Mouse (Mus musculus) lung, adult 2 months (tissue): Measurements from ENCODE around the gene Ebpl. TPM values are rescaled to one million over a fixed set of nuclear protein-coding genes. Genes with fewer than 3 reads are reported as not detected.

Experiments
- DNase-seq: peaks from one replicate; pipeline ENCODE4 v3.0.0; 2022
- H3K4me1 ChIP-seq: fragments of 200-500 bp; 2 replicates; pipeline ENCODE4 v1.6.1; 2011; ENCODE audit warnings: low read length; ENCODE audit not compliant: control insufficient read depth, insufficient read depth
- H3K4me3 ChIP-seq: fragments of 200-500 bp; replicated peaks from 2 replicates; pipeline ENCODE3; 2011; ENCODE audit warnings: low read depth, mild to moderate bottlenecking, control low read depth, low read length; ENCODE audit errors: extremely low read depth
- CTCF ChIP-seq: fragments of 200-500 bp; IDR thresholded peaks from 2 replicates; pipeline ENCODE4 v1.5.1; 2011; ENCODE audit warnings: mild to moderate bottlenecking, low read length, control low read depth; ENCODE audit not compliant: insufficient read depth
- POLR2A ChIP-seq: fragments of 200-500 bp; IDR thresholded peaks from 2 replicates; pipeline ENCODE4 v1.6.1; 2011; ENCODE audit warnings: low read depth, mild to moderate bottlenecking, control low read depth, low read length, borderline replicate concordance; ENCODE audit errors: extremely low read depth
- WGBS: fragments of 180-500 bp; shearing (Covaris S2); methylation state at CpG from one replicate; pipeline ENCODE4 v1.1.7; 2018; 5-methylcytosine and 5-hydroxymethylcytosine counted together
- polyA plus RNA-seq: library from polyadenylated mRNA; depleted of rRNA; stranded (reverse); fragments of >200 nt; gene quantifications from 2 replicates; pipeline ENCODE4 v1.2.3, GENCODE M21; 2012; rRNA removed

The Ebpl gene
- 1.3 and 1.7 TPM in 2 replicates for polyA plus RNA-seq

DNA sequence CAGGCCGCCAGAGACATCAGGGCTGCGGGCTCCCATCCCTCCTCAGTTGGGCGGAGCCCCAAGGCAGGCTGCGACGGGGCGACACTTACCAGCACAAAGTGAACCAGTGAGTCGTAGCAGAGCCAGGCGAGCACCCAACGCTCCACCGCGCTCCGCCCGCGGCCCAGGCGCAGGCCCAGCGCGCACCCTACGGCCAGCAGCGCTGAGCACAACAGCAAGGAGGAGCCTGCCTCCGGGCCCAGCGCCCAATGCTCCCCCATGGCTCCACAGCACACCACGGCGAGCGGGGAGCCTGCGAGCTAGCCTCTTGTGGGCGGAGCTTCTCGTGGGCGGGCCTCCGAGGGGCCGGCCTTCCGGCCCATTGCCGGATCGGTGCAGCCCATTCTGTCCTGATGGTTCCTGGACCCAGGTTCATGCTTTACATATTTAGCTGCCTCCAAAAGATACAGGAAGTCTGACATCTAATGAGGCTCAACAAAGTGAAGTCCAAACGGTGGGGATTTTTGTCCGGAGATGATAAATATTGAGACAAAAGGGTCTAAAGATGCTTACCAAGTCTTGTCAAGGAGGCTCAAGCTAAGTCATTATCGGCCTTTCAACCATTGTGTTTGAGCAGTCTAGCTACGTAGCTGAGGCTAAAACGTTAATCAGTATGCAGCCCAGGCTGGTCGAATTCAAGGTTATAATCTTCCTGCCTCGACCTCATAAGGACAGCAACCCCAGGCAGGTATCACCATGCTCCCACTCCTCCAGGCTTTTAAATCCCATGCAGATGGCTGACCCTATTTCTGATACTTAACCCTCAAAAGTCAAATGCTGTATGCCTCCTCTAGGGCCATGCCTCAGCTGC, at the start of gene Ebpl:
Gene Ebpl (minus strand): TSS at position 309 of the 850 bp plus-strand sequence.
- TF ChIP-seq POLR2A, result peak; percentile 38; the same call in 1 of the 2 replicates
- no peak for TF ChIP-seq CTCF
- under 1% methylated on average over 40 of the region's 40 CpGs for WGBS
- H3K4me1 ChIP-seq, result peaks cover 5% of the 10 kb centered on the region; the same call in 1 of the 2 replicates
- peak; percentile 92 for DNase-seq
- peak within 1 kb of the TSS; percentile 86 for H3K4me3 ChIP-seq

DNA sequence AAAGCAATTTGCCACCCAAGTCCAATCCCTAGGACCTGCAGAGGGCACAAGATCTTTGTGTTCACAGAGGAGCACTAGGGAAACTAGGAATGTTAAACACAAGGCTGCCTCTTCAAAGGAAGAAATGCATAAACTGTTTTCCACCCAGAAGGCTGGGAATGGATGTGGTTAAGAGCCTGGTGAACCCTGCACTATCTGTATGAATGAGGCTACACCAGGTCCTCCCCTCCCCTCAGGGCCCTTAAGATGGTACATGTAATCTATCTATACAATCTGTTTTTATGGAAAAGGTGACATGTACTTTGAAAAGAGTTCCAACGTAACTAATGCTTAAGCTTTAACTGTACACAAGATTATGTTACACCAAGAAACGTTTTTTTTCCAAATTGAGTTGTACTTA, 49.8 kb upstream of the Ebpl start:
- no peak for TF ChIP-seq CTCF
- TF ChIP-seq POLR2A, result no peak
- Histone ChIP-seq H3K4me3 (no peak overlapping the region), H3K4me1 (peaks cover 10% of the 10 kb centered on the region)
- DNase-seq, result no peak
- WGBS, result 40% methylated on average over 2 of the region's 2 CpGs

DNA sequence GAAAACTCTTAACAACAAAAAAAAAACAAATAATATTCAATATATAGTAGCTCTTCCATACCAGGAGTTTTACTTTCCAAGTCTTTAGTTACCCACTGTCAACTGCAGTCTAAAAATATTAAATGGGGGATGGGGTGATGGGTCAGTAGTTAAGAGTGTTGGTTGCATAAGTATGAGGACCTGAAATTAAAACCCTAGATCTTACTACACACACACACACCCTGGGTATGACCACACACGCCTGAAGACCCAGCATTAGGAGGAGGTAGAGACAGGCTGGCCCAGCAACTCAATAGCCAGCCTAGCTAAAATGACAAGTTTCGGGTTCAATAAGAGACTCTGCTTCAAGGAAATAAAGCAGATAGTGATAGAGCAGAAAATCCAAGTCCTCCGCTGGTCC, 46.8 kb upstream of the Ebpl start:
- TF ChIP-seq POLR2A, result no peak
- TF ChIP-seq CTCF, result no peak
- no peak overlapping the region for H3K4me3 ChIP-seq
- H3K4me1 ChIP-seq, result peaks cover 8% of the 10 kb centered on the region
- WGBS, result 99% methylated on average over 3 of the region's 3 CpGs
- no peak for DNase-seq

DNA sequence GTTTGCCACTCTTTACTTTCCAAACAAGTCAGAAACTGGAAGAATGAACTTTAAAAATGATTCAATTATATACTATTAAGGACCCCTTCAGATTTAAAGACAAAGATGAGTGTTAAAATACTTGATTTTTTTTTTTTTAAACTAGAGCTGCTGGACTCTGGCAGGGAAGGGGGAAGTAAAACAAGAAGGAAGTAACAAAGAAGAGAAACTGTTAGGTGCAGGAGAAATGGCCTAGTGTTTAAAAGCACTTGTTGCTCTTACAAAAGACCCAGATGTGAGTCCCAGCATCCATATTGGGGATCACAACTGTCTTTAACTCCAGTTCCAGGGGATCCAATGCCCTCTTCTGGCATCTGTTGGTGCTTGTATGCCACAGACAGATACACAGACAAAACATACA, 45.5 kb upstream of the Ebpl start:
- Histone ChIP-seq H3K4me1 (peaks cover 8% of the 10 kb centered on the region), H3K4me3 (no peak overlapping the region)
- no peak for TF ChIP-seq CTCF
- no peak for TF ChIP-seq POLR2A

DNA sequence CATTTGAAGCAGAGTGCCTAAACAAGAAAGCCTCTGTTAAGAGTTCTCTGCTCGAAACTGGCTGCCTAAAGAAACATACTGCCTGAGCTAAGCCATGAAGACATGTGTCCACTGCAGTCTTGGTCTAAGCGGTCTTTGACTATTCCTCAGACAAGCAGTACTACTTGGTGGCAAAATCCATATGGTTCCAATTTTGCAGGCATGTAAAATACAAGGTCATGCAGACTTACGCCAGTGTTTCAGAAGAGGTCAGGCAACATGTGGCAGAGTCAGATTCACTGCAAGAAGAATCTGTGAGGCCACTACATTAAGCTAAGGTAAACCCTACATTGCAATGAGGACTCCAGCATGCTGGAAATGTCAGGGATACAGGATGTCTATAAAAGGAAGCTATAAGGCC, 44.7 kb upstream of the Ebpl start:
- no peak for DNase-seq
- peaks cover 3% of the 10 kb centered on the region for H3K4me1 ChIP-seq
- WGBS, result 89% methylated on average over 3 of the region's 3 CpGs
- TF ChIP-seq POLR2A, result no peak
- H3K4me3 ChIP-seq, result no peak overlapping the region

More for the DNA sequence above, 45.5 kb upstream of the Ebpl start:
- no peak for DNase-seq

DNA sequence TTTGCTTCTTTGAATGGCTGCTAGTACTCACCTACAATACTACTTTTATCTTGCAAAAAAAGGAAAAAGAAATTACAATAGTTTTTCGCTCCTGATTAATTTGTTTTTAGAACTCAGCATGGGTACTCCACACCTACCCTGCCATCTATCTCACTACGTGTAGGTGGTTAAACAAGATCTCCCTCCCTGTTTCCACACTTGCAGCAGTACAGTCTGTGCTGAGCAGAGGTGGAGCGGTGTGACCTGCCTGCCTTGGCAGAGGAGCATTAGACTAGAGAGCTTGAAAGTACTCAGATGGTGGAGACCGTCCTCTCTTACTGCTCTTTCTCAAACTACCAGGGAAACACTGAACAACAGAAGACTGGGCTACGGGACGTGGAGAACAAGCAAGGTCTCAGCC, 34.5 kb upstream of the Ebpl start:
- Histone ChIP-seq H3K4me3 (no peak overlapping the region), H3K4me1 (no peaks in the 10 kb centered on the region)
- DNase-seq, result no peak
- TF ChIP-seq CTCF (no peak), POLR2A (no peak)
- 84% methylated on average over 6 of the region's 6 CpGs for WGBS

DNA sequence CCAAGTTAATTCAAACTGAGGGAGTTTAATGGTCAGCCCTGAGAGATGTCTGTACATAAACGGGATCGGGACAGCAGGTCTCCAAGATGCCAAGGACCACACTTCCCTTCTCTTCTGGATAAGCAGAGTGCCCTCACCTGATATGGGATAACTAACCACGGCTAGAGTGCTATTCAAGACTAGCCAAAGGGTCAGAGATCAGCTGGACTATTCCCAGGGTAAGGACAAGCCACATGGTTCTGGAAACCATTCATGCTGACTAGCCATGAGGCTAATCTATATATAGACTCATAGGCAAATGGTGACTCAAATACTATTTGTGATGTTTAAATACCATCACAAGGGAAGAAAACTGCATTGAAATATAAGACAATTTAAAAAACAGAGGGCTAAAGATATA, 30.3 kb upstream of the Ebpl start:
- no peak overlapping the region for H3K4me3 ChIP-seq
- TF ChIP-seq CTCF (no peak), POLR2A (no peak)
- DNase-seq, result no peak
- no peaks in the 10 kb centered on the region for H3K4me1 ChIP-seq
- WGBS, result 83% methylated on average over 3 of the region's 3 CpGs

DNA sequence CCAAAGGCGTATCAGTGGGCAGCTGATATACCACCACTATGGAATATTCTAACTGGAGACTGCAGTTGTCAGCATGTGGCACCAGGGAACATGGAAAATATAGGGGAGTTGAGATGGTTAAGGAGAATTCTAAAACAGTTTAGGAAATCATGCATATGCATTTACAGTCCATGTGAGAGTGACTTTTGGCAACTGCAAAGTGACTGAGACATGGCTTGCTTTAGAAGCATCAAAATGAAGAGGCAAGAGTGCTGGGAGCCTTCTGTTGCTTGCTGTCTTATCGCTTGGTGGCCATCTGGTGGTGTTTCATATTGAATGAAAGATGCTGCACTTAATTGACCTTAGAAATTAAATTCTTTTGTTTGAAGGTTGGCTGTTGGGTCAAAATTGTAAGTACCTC, 7.1 kb upstream of the Ebpl start:
- TF ChIP-seq POLR2A (no peak), CTCF (no peak)
- DNase-seq, result no peak
- 92% methylated on average over 2 of the region's 2 CpGs for WGBS
- Histone ChIP-seq H3K4me1 (no peaks in the 10 kb centered on the region), H3K4me3 (no peak overlapping the region)

DNA sequence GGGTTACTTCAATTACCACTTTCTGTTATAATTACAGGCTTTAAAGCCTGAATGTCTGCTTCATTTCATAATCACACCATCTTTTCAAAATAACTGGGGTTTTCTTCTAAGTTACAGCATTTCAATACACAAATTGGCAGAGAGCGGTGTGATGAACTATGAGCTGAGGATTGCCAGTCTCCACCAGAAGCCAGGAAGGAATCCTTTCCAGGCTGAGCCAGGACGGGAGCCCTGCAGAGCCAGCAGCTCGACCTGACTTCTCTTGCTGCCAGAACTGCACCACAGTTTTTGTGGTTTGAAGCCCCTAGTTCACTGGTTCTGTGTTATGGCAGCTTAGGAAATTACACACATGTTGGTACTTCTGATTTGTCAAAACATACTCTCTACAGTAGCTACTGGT, 4.4 kb upstream of the Ebpl start:
- TF ChIP-seq CTCF (no peak), POLR2A (no peak)
- Histone ChIP-seq H3K4me3 (no peak overlapping the region), H3K4me1 (peaks cover 5% of the 10 kb centered on the region; the same call in 1 of the 2 replicates)
- 87% methylated on average over 3 of the region's 3 CpGs for WGBS
- DNase-seq, result no peak

DNA sequence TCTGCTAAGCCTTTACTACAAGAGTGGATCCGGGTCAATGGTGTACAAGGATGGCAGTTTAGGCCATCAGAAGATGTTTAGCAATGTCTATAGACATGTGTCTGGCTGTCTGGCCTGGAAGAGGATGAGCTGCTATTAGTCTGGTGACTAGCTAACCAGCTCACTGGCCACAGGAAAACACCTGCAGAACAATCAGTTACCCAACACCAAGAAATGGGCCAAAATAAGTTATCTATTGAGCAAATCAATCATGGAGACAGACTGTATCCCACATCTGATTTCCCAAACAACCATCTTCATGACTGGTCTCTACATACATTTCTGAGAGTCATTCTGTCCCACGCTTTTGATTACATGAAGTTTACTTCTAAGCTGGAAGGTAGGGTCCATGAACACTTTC, 3.5 kb upstream of the Ebpl start:
- 97% methylated on average over 2 of the region's 2 CpGs for WGBS
- DNase-seq, result no peak
- Histone ChIP-seq H3K4me1 (peaks cover 5% of the 10 kb centered on the region; the same call in 1 of the 2 replicates), H3K4me3 (no peak overlapping the region)
- TF ChIP-seq CTCF, result no peak
- TF ChIP-seq POLR2A, result no peak

DNA sequence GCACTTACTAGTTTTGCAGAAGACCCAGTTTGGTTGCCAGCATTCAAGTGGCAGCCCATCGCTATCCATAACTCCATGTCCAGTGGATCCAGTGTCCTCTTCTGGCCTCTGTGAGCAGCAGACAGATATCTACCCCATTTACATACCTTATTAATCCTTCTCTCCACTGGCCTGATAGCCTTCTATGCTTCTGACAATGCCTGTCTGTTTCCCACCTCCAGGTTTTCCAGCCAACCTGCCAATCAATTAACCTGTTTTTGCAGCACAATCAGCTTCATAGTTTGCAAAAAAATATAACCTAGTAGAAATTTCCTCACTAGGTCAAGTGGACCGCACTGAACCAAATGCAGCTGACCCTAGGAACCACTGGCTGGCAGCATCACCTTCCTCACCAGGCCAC, 2.0 kb upstream of the Ebpl start:
- no peak overlapping the region for H3K4me3 ChIP-seq
- no peak for DNase-seq
- H3K4me1 ChIP-seq, result peaks cover 5% of the 10 kb centered on the region; the same call in 1 of the 2 replicates
- 92% methylated on average over 2 of the region's 2 CpGs for WGBS
- no peak for TF ChIP-seq POLR2A
- no peak for TF ChIP-seq CTCF
